In genomic region chr14:45563577-45563976, GRCm38 (mm10) we compare ENCODE assay signal across 8 mouse cellular contexts. TPM values are rescaled to one million over a fixed set of nuclear protein-coding genes. Genes with fewer than 3 reads are reported as not detected.
DNase-seq lines count a peak whose midpoint lies in the region; ATAC-seq and TF ChIP-seq lines count a peak whose summit lies in the region.

No protein-coding gene starts in this region.

- ATAC-seq in cerebellum, adult (ENCODE audit: insufficient number of reproducible peaks, low FRiP score, low TSS enrichment): no peak
- ATAC-seq in neural tube, embryonic 13.5 days (ENCODE audit: low read depth): 0 out of 2 replicates have a peak, but pooled peaks have one; percentile 21
- ATAC-seq in hindbrain, embryonic 14.5 days (ENCODE audit: low FRiP score): peak; percentile 63; the same call in 1 of the 2 replicates

- DNase-seq in cerebellum, adult 2 months: peak; percentile 20 to 37
- DNase-seq in neural tube, embryonic 10.5 days (ENCODE audit: extremely low spot score, low spot score): no peak
- DNase-seq in gastrocnemius, adult 8-10 months (ENCODE audit: low spot score in 2 of 2): peak; percentile 42 to 64
- no peak for DNase-seq in hindbrain, embryonic 14.5 days (ENCODE audit: low spot score)
- peak; percentile 60 for DNase-seq in right cerebral cortex, postnatal 4 days
- DNase-seq in embryo, embryonic 10 days (ENCODE audit: low spot score): no peak

- no peak for TF ChIP-seq CTCF in cerebellum, adult 2 months (IDR thresholded peaks at IDR 0.05; ENCODE audit: borderline replicate concordance, insufficient read depth, low read depth, low read length)

- H3K27me3 ChIP-seq in cerebellum, adult 2 months (ENCODE audit: control insufficient read depth, insufficient read depth, low read length): no peaks in the 10 kb centered on the region
- no peaks in the 10 kb centered on the region for H3K27me3 ChIP-seq in neural tube, embryonic 13.5 days
- H3K27me3 ChIP-seq in hindbrain, embryonic 14.5 days (ENCODE audit: control insufficient read depth, insufficient read depth, low read length): no peaks in the 10 kb centered on the region

- H3K4me1 ChIP-seq in cerebellum, adult 2 months (ENCODE audit: control insufficient read depth, insufficient read depth, low read length): peaks cover 6% of the 10 kb centered on the region
- peaks cover 12% of the 10 kb centered on the region for H3K4me1 ChIP-seq in neural tube, embryonic 13.5 days (replicated peaks)
- no peaks in the 10 kb centered on the region; the same call in 1 of the 2 replicates for H3K4me1 ChIP-seq in hindbrain, embryonic 14.5 days (replicated peaks; ENCODE audit: control insufficient read depth, insufficient read depth, low read length)

- no peak overlapping the region for H3K4me3 ChIP-seq in cerebellum, adult 2 months (replicated peaks; ENCODE audit: insufficient read depth, low read depth, low read length)
- H3K4me3 ChIP-seq in neural tube, embryonic 13.5 days: no peak overlapping the region
- no peak overlapping the region for H3K4me3 ChIP-seq in hindbrain, embryonic 14.5 days (replicated peaks; ENCODE audit: low read length)

- H3K27ac ChIP-seq in cerebellum, adult 2 months (ENCODE audit: insufficient read depth, low read length): no peak overlapping the region
- H3K27ac ChIP-seq in neural tube, embryonic 13.5 days (replicated peaks): no peak overlapping the region
- no peak overlapping the region for H3K27ac ChIP-seq in hindbrain, embryonic 14.5 days

- TF ChIP-seq POLR2A in cerebellum, adult 2 months (IDR thresholded peaks at IDR 0.05; ENCODE audit: borderline replicate concordance, insufficient read depth, low read length): no peak

- no peak overlapping the region for H3K9ac ChIP-seq in neural tube, embryonic 13.5 days
- no peak overlapping the region for H3K9ac ChIP-seq in hindbrain, embryonic 14.5 days

- no peaks in the 10 kb centered on the region for H3K9me3 ChIP-seq in neural tube, embryonic 13.5 days
- H3K9me3 ChIP-seq in hindbrain, embryonic 14.5 days (ENCODE audit: control insufficient read depth, low read length): no peaks in the 10 kb centered on the region

- no peaks in the 10 kb centered on the region for H3K36me3 ChIP-seq in neural tube, embryonic 13.5 days
- no peaks in the 10 kb centered on the region for H3K36me3 ChIP-seq in hindbrain, embryonic 14.5 days (replicated peaks; ENCODE audit: control insufficient read depth, insufficient read depth)

- WGBS in cerebellum, adult 2 months: 89% methylated on average over 1 of the region's 1 CpGs
- WGBS in neural tube, embryonic 13.5 days: 83% methylated on average over 1 of the region's 1 CpGs
- WGBS in hindbrain, embryonic 14.5 days: 100% methylated on average over 1 of the region's 1 CpGs

- no peak overlapping the region for H3K4me2 ChIP-seq in neural tube, embryonic 13.5 days
- no peak overlapping the region for H3K4me2 ChIP-seq in hindbrain, embryonic 14.5 days (replicated peaks)

RNA-seq across cellular contexts. Expression of gene Fermt2, which starts 33.7 kb away (rescaled TPM):
- 78.8 and 81.0 TPM in 2 replicates for polyA plus RNA-seq in cerebellum, adult 2 months (2012; rRNA removed)
- polyA plus RNA-seq in neural tube, embryonic 13.5 days (2015; fragmentation: Nextera tagmentation; extraction: Ambion mirVana): 85.0 and 85.5 TPM in 2 replicates
- 100 to 1,000 TPM; 229 to 294 (median 246) TPM for total RNA-seq in gastrocnemius, adult 8-10 months (2022)
- 63.9 and 71.1 TPM in 2 replicates for polyA plus RNA-seq in hindbrain, embryonic 14.5 days (2014; fragmentation: Nextera tagmentation; extraction: Ambion mirVana)

Comparison
In these comparisons a context has a peak if more than half of its experiments do, and no peak if none do; other contexts are left out.
1. DNase-seq: peak in cerebellum, adult 2 months (2 of 2), gastrocnemius, adult 8-10 months (2 of 2) and right cerebral cortex, postnatal 4 days (single experiment); none in neural tube, embryonic 10.5 days (single experiment), hindbrain, embryonic 14.5 days (single experiment) and embryo, embryonic 10 days (single experiment).